Comparison of ENCODE assay signal across 24 mouse cellular contexts in the genomic region with DNA sequence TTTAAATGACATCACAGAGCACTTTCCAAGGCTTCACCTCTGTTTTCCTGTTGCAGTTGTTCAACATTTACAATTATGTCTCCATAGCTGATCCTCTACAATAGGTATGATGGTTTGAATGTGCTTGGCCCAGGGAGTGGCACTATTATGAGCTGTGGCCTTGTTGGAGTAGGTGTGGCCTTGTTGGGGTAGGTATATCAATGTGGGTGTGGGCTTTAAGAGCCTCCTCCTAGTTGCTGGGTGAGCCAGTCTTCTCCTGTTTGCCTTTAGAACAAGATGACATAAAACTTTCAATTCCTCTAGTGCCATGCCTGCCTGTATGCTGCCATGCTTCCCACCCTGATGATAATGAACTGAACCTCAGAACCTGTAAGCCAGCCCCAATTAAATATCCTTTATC. TPM values are rescaled to one million over a fixed set of nuclear protein-coding genes. Genes with fewer than 3 reads are reported as not detected.
A peak's percentile ranks its signal among the peaks of the same experiment; 100 is the strongest.
DNase-seq lines count a peak whose midpoint lies in the region; ATAC-seq lines count a peak whose summit lies in the region.
"Had no signal": no experiment of that assay in that cellular context is flagged by ENCODE, and none has a peak within 500 bp of the region (broad histone marks: within the 10 kb centered on the region; RNA-seq: fewer than 3 reads in every experiment).

No protein-coding gene starts in this region.

- H3K9me3 ChIP-seq in intestine, embryonic 16.5 days (ENCODE audit: control insufficient read depth, low read length) = no peaks in the 10 kb centered on the region
- no peaks in the 10 kb centered on the region for H3K9me3 ChIP-seq in liver, embryonic 13.5 days (replicated peaks)
- H3K9me3 ChIP-seq in stomach, embryonic 16.5 days (replicated peaks; ENCODE audit: control insufficient read depth, low read length) = no peaks in the 10 kb centered on the region
- H3K9me3 ChIP-seq in hindbrain, embryonic 11.5 days (ENCODE audit: control insufficient read depth, low read length) = no peaks in the 10 kb centered on the region
- H3K9me3 ChIP-seq: embryonic facial prominence, embryonic 15.5 days; hindbrain, embryonic 13.5 days; limb, embryonic 13.5 days had no signal

- no peaks in the 10 kb centered on the region for H3K27me3 ChIP-seq in intestine, embryonic 16.5 days (replicated peaks; ENCODE audit: control insufficient read depth, insufficient read depth, low read length)
- H3K27me3 ChIP-seq in liver, embryonic 13.5 days = no peaks in the 10 kb centered on the region
- no peaks in the 10 kb centered on the region for H3K27me3 ChIP-seq in stomach, embryonic 16.5 days (ENCODE audit: control insufficient read depth, insufficient read depth, low read length)
- no peaks in the 10 kb centered on the region for H3K27me3 ChIP-seq in hindbrain, embryonic 11.5 days (ENCODE audit: control insufficient read depth, insufficient read depth, low read length)
- H3K27me3 ChIP-seq: embryonic facial prominence, embryonic 15.5 days; hindbrain, embryonic 13.5 days; limb, embryonic 13.5 days had no signal

- H3K4me3 ChIP-seq in intestine, embryonic 16.5 days (ENCODE audit: low read length) = no peak overlapping the region
- peak overlapping the region; percentile 1; the same call in 1 of the 2 replicates for H3K4me3 ChIP-seq in liver, embryonic 13.5 days (replicated peaks)
- H3K4me3 ChIP-seq in stomach, embryonic 16.5 days (replicated peaks; ENCODE audit: low read length) = no peak overlapping the region
- H3K4me3 ChIP-seq in hindbrain, embryonic 11.5 days (ENCODE audit: low read depth, low read length) = no peak overlapping the region
- H3K4me3 ChIP-seq: embryonic facial prominence, embryonic 15.5 days; heart, adult 2 months; hindbrain, embryonic 13.5 days; limb, embryonic 13.5 days had no signal

- H3K4me1 ChIP-seq in intestine, embryonic 16.5 days (ENCODE audit: control insufficient read depth, insufficient read depth, low read length) = no peaks in the 10 kb centered on the region
- peaks cover 51% of the 10 kb centered on the region for H3K4me1 ChIP-seq in liver, embryonic 13.5 days (replicated peaks)
- H3K4me1 ChIP-seq in stomach, embryonic 16.5 days (ENCODE audit: control insufficient read depth, insufficient read depth, low read length) = no peaks in the 10 kb centered on the region
- no peaks in the 10 kb centered on the region for H3K4me1 ChIP-seq in hindbrain, embryonic 11.5 days (replicated peaks; ENCODE audit: control insufficient read depth, insufficient read depth, low read length)
- H3K4me1 ChIP-seq: embryonic facial prominence, embryonic 15.5 days; hindbrain, embryonic 13.5 days; limb, embryonic 13.5 days had no signal

- DNase-seq in c-Kit-positive CD71-positive TER-119-positive erythroid progenitor cells, embryonic 14.5 days (ENCODE audit: low spot score) = peak; percentile 48
- DNase-seq in liver, embryonic 13.5 days = peak; percentile 50
- no peak for DNase-seq in left cerebral cortex, postnatal 25 days (ENCODE audit: low spot score in 2 of 2)
- no peak for DNase-seq in urinary bladder, postnatal 10 days (ENCODE audit: low spot score)
- no peak for DNase-seq in hindbrain, embryonic 11.5 days (ENCODE audit: low spot score)
- DNase-seq: adrenal gland, postnatal 14 days; cerebellum, adult 11 months; cerebellum, adult 9-11 months; forebrain, postnatal 0 days; gastrocnemius, postnatal 25 days; heart, adult 2 months; kidney, adult 9 months; kidney, postnatal 25 days; layer of hippocampus, postnatal 36 days; lung, embryonic 14.5 days; lung, postnatal 4 days; midbrain, embryonic 14.5 days had no signal

- H3K36me3 ChIP-seq in intestine, embryonic 16.5 days (ENCODE audit: control insufficient read depth, insufficient read depth, low read length) = no peaks in the 10 kb centered on the region
- no peaks in the 10 kb centered on the region for H3K36me3 ChIP-seq in liver, embryonic 13.5 days
- no peaks in the 10 kb centered on the region for H3K36me3 ChIP-seq in stomach, embryonic 16.5 days (ENCODE audit: control insufficient read depth, insufficient read depth, low read length)
- no peaks in the 10 kb centered on the region for H3K36me3 ChIP-seq in hindbrain, embryonic 11.5 days (ENCODE audit: control insufficient read depth, insufficient read depth, low read length)
- H3K36me3 ChIP-seq: embryonic facial prominence, embryonic 15.5 days; hindbrain, embryonic 13.5 days; limb, embryonic 13.5 days had no signal

- H3K27ac ChIP-seq in intestine, embryonic 16.5 days (ENCODE audit: low read length) = no peak overlapping the region
- H3K27ac ChIP-seq in liver, embryonic 13.5 days = peak overlapping the region; percentile 84
- no peak overlapping the region for H3K27ac ChIP-seq in stomach, embryonic 16.5 days (ENCODE audit: low read length)
- H3K27ac ChIP-seq in hindbrain, embryonic 11.5 days (ENCODE audit: low read depth, low read length) = no peak overlapping the region
- H3K27ac ChIP-seq: embryonic facial prominence, embryonic 15.5 days; heart, adult 2 months; hindbrain, embryonic 13.5 days; limb, embryonic 13.5 days had no signal

- ATAC-seq in intestine, embryonic 16.5 days = peak; percentile 93
- ATAC-seq in liver, embryonic 13.5 days (ENCODE audit: low read depth) = peak; percentile 90
- ATAC-seq in stomach, embryonic 16.5 days (ENCODE audit: insufficient read depth, low FRiP score) = peak; percentile 68; the same call in 1 of the 2 replicates
- no peak for ATAC-seq in hindbrain, embryonic 11.5 days (ENCODE audit: low FRiP score)
- ATAC-seq: forebrain, postnatal 0 days had no signal

- intact Hi-C loops in left cerebral cortex, postnatal 25 days (cut with DNase I) = no loop called here

- no peak overlapping the region for H3K4me2 ChIP-seq in intestine, embryonic 16.5 days (ENCODE audit: low read depth, low read length)
- H3K4me2 ChIP-seq in liver, embryonic 13.5 days = peak overlapping the region; percentile 47
- H3K4me2 ChIP-seq in stomach, embryonic 16.5 days (ENCODE audit: low read depth, low read length) = no peak overlapping the region
- H3K4me2 ChIP-seq in hindbrain, embryonic 11.5 days (replicated peaks; ENCODE audit: low read depth, low read length) = no peak overlapping the region
- H3K4me2 ChIP-seq: embryonic facial prominence, embryonic 15.5 days; hindbrain, embryonic 13.5 days; limb, embryonic 13.5 days; lung, embryonic 14.5 days had no signal

- no peak overlapping the region for H3K9ac ChIP-seq in intestine, embryonic 16.5 days (ENCODE audit: low read depth, low read length)
- H3K9ac ChIP-seq in liver, embryonic 13.5 days = peak overlapping the region; percentile 46; the same call in 1 of the 2 replicates
- H3K9ac ChIP-seq in stomach, embryonic 16.5 days (ENCODE audit: low read length) = no peak overlapping the region
- H3K9ac ChIP-seq in hindbrain, embryonic 11.5 days (ENCODE audit: low read depth, low read length) = no peak overlapping the region
- H3K9ac ChIP-seq: embryonic facial prominence, embryonic 15.5 days; forebrain, postnatal 0 days; hindbrain, embryonic 13.5 days; limb, embryonic 13.5 days; lung, embryonic 14.5 days had no signal

RNA-seq across cellular contexts. Expression of a gene that starts 42.1 kb away (rescaled TPM):
- polyA plus RNA-seq in intestine, embryonic 16.5 days (2015; fragmentation: Nextera tagmentation; extraction: Ambion mirVana) = 1.3 and 1.4 TPM in 2 replicates
- polyA plus RNA-seq in liver, embryonic 13.5 days (2015; fragmentation: Nextera tagmentation; extraction: Ambion mirVana) = 5.0 and 5.3 TPM in 2 replicates
- 1.3 and 1.5 TPM in 2 replicates for polyA plus RNA-seq in stomach, embryonic 16.5 days (2015; fragmentation: Nextera tagmentation; extraction: Ambion mirVana)
- 10 to 100 TPM; 25.4 to 26.5 TPM for total RNA-seq in left cerebral cortex, postnatal 25 days (2021)
- 7.4 and 8.7 TPM in 2 replicates for polyA plus RNA-seq in hindbrain, embryonic 11.5 days (2014; fragmentation: Nextera tagmentation; extraction: Ambion mirVana)
- total RNA-seq: megakaryocyte-erythroid progenitor cell, adult 5-6 weeks had no signal
- polyA plus RNA-seq: C2C12 had no signal

Comparison
In these comparisons a context has a peak if more than half of its experiments do, and no peak if none do; other contexts are left out.
1. DNase-seq: peak in c-Kit-positive CD71-positive TER-119-positive erythroid progenitor cells, embryonic 14.5 days (single experiment) and liver, embryonic 13.5 days (single experiment); none in left cerebral cortex, postnatal 25 days (0 of 2), urinary bladder, postnatal 10 days (single experiment) and hindbrain, embryonic 11.5 days (single experiment).